In genomic region chr4:10155705-10156390, GRCm38 (mm10) we compare ENCODE assay signal across 16 mouse cellular contexts.
"Had no signal": no experiment of that assay in that cellular context is flagged by ENCODE, and none has a peak within 500 bp of the region (broad histone marks: within the 10 kb centered on the region; RNA-seq: fewer than 3 reads in every experiment).

No protein-coding gene starts in this region.

- H3K4me1 ChIP-seq: midbrain, embryonic 10.5 days; midbrain, embryonic 12.5 days; neural tube, embryonic 12.5 days; stomach, embryonic 15.5 days had no signal

- H3K9ac ChIP-seq: lung, embryonic 14.5 days; midbrain, embryonic 12.5 days; neural tube, embryonic 12.5 days; stomach, embryonic 15.5 days had no signal

- H3K27me3 ChIP-seq: midbrain, embryonic 12.5 days; neural tube, embryonic 12.5 days; stomach, embryonic 15.5 days had no signal

- H3K27ac ChIP-seq: midbrain, embryonic 10.5 days; midbrain, embryonic 12.5 days; neural tube, embryonic 12.5 days; stomach, embryonic 15.5 days; stomach, postnatal 0 days had no signal

- H3K36me3 ChIP-seq: midbrain, embryonic 10.5 days; midbrain, embryonic 12.5 days; neural tube, embryonic 12.5 days; stomach, embryonic 15.5 days had no signal

- ATAC-seq: midbrain, embryonic 16.5 days had no signal

- DNase-seq: lung, adult 18-20 months; lung, embryonic 14.5 days; lung, postnatal 10 days; lung, postnatal 4 days; midbrain, embryonic 14.5 days; right cerebral cortex, postnatal 14 days; thymus, adult 2 months; thymus, postnatal 25 days; thymus, postnatal 4 days had no signal

- H3K9me3 ChIP-seq: midbrain, embryonic 10.5 days; midbrain, embryonic 12.5 days; neural tube, embryonic 12.5 days; stomach, embryonic 15.5 days had no signal

- H3K4me3 ChIP-seq: midbrain, embryonic 10.5 days; midbrain, embryonic 12.5 days; myocyte; neural tube, embryonic 12.5 days; stomach, embryonic 15.5 days had no signal

- H3K4me2 ChIP-seq: lung, embryonic 14.5 days; midbrain, embryonic 12.5 days; neural tube, embryonic 12.5 days; stomach, embryonic 15.5 days had no signal
